Mouse (Mus musculus): Measurements from ENCODE around the gene Rnaseh2b. TPM values are rescaled to one million over a fixed set of nuclear protein-coding genes. Genes with fewer than 3 reads are reported as not detected.

The Rnaseh2b gene
- 10 to 100 TPM; 32.2 to 32.4 TPM for total RNA-seq (2023)

GRCm38 (mm10) chr14:62292488-62293339 lies at the start of gene Rnaseh2b, which contains the start of gene Dleu7:
Gene Rnaseh2b, plus strand, starts transcription at chr14:62292589.
Gene Dleu7, minus strand, starts transcription at chr14:62293047.

Other genes with a start within 250 kb of the Rnaseh2b start
- gene Dleu7, start 458 bp downstream of the Rnaseh2b start, total RNA-seq (2023) = not detected
- gene Gucy1b2, start 163.7 kb downstream of the Rnaseh2b start, total RNA-seq (2023) = not detected